Mouse (Mus musculus): ENCODE measurements around the gene H2afx.
"Not testable (repeated sequence)": the region's sequence is repeated elsewhere in the genome, so short reads cannot be mapped to it uniquely, and the experiment has no call there.

Gene H2afx

GRCm38 (mm10) chr9:44318826-44319095, 15.7 kb upstream of the H2afx start:
- DNase-seq (ENCODE audit: low spot score in 2 of 2) = no peak

GRCm38 (mm10) chr9:44319105-44319886, 15.2 kb upstream of the H2afx start:
- DNase-seq (ENCODE audit: low spot score in 2 of 2) = peak in 1 of 2 experiments; percentile 46

- DNase-seq (ENCODE audit: low spot score in 2 of 2) = peak; percentile 90 to 94
Measured at GRCm38 (mm10) chr9:44319887-44320798, 14.4 kb upstream of the H2afx start, which contains the start of gene C2cd2l. C2cd2l (minus strand) TSS chr9:44320285.

- no peak for DNase-seq (ENCODE audit: low spot score in 2 of 2)
Measured at GRCm38 (mm10) chr9:44320799-44321133, 13.7 kb upstream of the H2afx start.

GRCm38 (mm10) chr9:44323656-44324055, 10.8 kb upstream of the H2afx start:
- DNase-seq (ENCODE audit: low spot score in 2 of 2) = not testable (repeated sequence)

- DNase-seq (ENCODE audit: low spot score in 2 of 2) = no peak
Measured at GRCm38 (mm10) chr9:44324147-44324546, 10.3 kb upstream of the H2afx start.

- not testable (repeated sequence) for DNase-seq (ENCODE audit: low spot score in 2 of 2)
Measured at GRCm38 (mm10) chr9:44325032-44325767, 9.3 kb upstream of the H2afx start.

- DNase-seq (ENCODE audit: low spot score in 2 of 2) = no peak
Measured at GRCm38 (mm10) chr9:44325768-44326370, 8.6 kb upstream of the H2afx start, which contains the start of gene Dpagt1. Dpagt1 (plus strand) TSS chr9:44326019.

GRCm38 (mm10) chr9:44326371-44327063, 8.0 kb upstream of the H2afx start:
- peak; percentile 77 to 79 for DNase-seq (ENCODE audit: low spot score in 2 of 2)

- no peak for DNase-seq (ENCODE audit: low spot score in 2 of 2)
Measured at GRCm38 (mm10) chr9:44327064-44327711, 7.3 kb upstream of the H2afx start.

- DNase-seq (ENCODE audit: low spot score in 2 of 2) = no peak
Measured at GRCm38 (mm10) chr9:44327926-44328325, 6.6 kb upstream of the H2afx start.

- DNase-seq (ENCODE audit: low spot score in 2 of 2) = no peak
Measured at GRCm38 (mm10) chr9:44330736-44331135, 3.8 kb upstream of the H2afx start.

GRCm38 (mm10) chr9:44332918-44333638, 1.4 kb upstream of the H2afx start:
- no peak for DNase-seq (ENCODE audit: low spot score in 2 of 2)

- peak in 1 of 2 experiments; percentile 21 for DNase-seq (ENCODE audit: low spot score in 2 of 2)
Measured at GRCm38 (mm10) chr9:44335331-44336092, 1.0 kb downstream of the H2afx start.

GRCm38 (mm10) chr9:44336093-44336406, 1.6 kb downstream of the H2afx start:
- DNase-seq (ENCODE audit: low spot score in 2 of 2) = no peak

GRCm38 (mm10) chr9:44336513-44336912, 2.0 kb downstream of the H2afx start:
- DNase-seq (ENCODE audit: low spot score in 2 of 2) = not testable (repeated sequence)

GRCm38 (mm10) chr9:44336964-44337363, 2.5 kb downstream of the H2afx start:
- DNase-seq (ENCODE audit: low spot score in 2 of 2) = no peak

GRCm38 (mm10) chr9:44337436-44338169, 3.1 kb downstream of the H2afx start:
- no peak for DNase-seq (ENCODE audit: low spot score in 2 of 2)

- no peak for DNase-seq (ENCODE audit: low spot score in 2 of 2)
Measured at GRCm38 (mm10) chr9:44338574-44338973, 4.1 kb downstream of the H2afx start.

Measured in frontal cortex, postnatal 10 days (tissue).